Mouse (Mus musculus) hindbrain, embryonic 15.5 days (tissue): ENCODE results near the gene G3bp2. TPM values are rescaled to one million over a fixed set of nuclear protein-coding genes. Genes with fewer than 3 reads are reported as not detected.

Experiments used
- ATAC-seq: fragments of 200-750 bp; cut with Nextera tagmentation; 2 replicates; pipeline ENCODE4 v1.8.0; 2017; ENCODE audit warnings: low read depth, moderate number of reproducible peaks, moderate TSS enrichment; ENCODE audit not compliant: low FRiP score
- H3K27ac ChIP-seq: fragments of 300-500 bp; sonication (generic); replicated peaks from 2 replicates; pipeline ENCODE4 v1.5.1; 2015; ENCODE audit warnings: mild to moderate bottlenecking, inconsistent platforms
- H3K27me3 ChIP-seq: fragments of 300-500 bp; sonication (generic); 2 replicates; pipeline ENCODE4 v1.6.1; 2015; ENCODE audit warnings: control low read depth, inconsistent platforms
- H3K36me3 ChIP-seq: fragments of 300-500 bp; sonication (generic); 2 replicates; pipeline ENCODE4 v1.6.1; 2015; ENCODE audit warnings: control low read depth, inconsistent platforms
- H3K4me1 ChIP-seq: fragments of 300-500 bp; sonication (generic); replicated peaks from 2 replicates; pipeline ENCODE4 v1.6.1; 2015; ENCODE audit warnings: control low read depth, inconsistent platforms
- H3K4me2 ChIP-seq: fragments of 300-500 bp; sonication (generic); 2 replicates; pipeline ENCODE4 v1.6.1; 2015; ENCODE audit warnings: moderate library complexity, mild to moderate bottlenecking, inconsistent platforms
- H3K4me3 ChIP-seq: fragments of 300-500 bp; sonication (generic); 2 replicates; pipeline ENCODE4 v1.5.1; 2015; ENCODE audit warnings: mild to moderate bottlenecking, inconsistent platforms
- H3K9ac ChIP-seq: fragments of 300-500 bp; sonication (generic); 2 replicates; pipeline ENCODE4 v1.6.1; 2015; ENCODE audit warnings: inconsistent platforms
- H3K9me3 ChIP-seq: fragments of 300-500 bp; sonication (generic); 2 replicates; pipeline ENCODE4 v1.6.1; 2016; ENCODE audit warnings: control low read depth, inconsistent platforms
- WGBS: fragments of 180-500 bp; shearing (Covaris S2); methylation state at CpG from one replicate; pipeline ENCODE4 v1.1.7; 2015; 5-methylcytosine and 5-hydroxymethylcytosine counted together
- polyA plus RNA-seq: library from polyadenylated mRNA; unstranded; fragments of >200 nt; fragmentation: Nextera tagmentation; extraction: Ambion mirVana; gene quantifications from 2 replicates; pipeline ENCODE4 v1.2.1, GENCODE M21; 2015

G3bp2 gene
- polyA plus RNA-seq, 1 experiment from 2014 or later = 337 TPM

GRCm38 (mm10) chr5:92114223-92114622, 30.7 kb upstream of the G3bp2 start:
- Histone ChIP-seq H3K36me3 (no peaks in the 10 kb centered on the region), H3K9me3 (no peaks in the 10 kb centered on the region), H3K4me1 (peaks cover 5% of the 10 kb centered on the region), H3K4me2 (no peak overlapping the region), H3K4me3 (no peak overlapping the region), H3K9ac (no peak overlapping the region), H3K27ac (no peak overlapping the region), H3K27me3 (no peaks in the 10 kb centered on the region)
- 89% methylated on average over 6 of the region's 6 CpGs for WGBS
- no peak for ATAC-seq

DNA sequence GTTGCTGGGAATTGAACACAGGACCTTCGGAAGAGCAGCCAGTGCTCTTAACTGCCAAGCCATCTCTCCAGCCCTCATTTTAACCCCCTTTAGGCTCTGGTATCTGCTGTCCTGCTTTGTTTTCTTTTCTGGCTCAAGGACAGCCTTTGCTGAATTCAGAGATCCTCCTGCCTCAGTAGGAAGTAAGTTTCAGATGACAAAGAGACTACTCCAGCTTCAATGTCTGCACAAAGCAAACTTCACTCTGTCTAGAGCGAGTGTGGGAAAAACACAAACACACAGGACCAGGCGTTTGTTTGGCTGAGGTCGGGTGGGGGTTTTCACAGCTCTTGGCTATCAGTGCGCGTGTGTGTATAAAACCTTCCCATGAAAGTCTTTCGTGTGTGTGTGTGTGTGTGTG, 30.0 kb upstream of the G3bp2 start:
- Histone ChIP-seq H3K4me2 (no peak overlapping the region), H3K9ac (no peak overlapping the region), H3K9me3 (no peaks in the 10 kb centered on the region), H3K4me3 (no peak overlapping the region), H3K27ac (no peak overlapping the region), H3K36me3 (no peaks in the 10 kb centered on the region), H3K27me3 (no peaks in the 10 kb centered on the region), H3K4me1 (peaks cover 5% of the 10 kb centered on the region)
- 89% methylated on average over 7 of the region's 7 CpGs for WGBS
- no peak for ATAC-seq

GRCm38 (mm10) chr5:92112585-92112984, 29.1 kb upstream of the G3bp2 start:
- Histone ChIP-seq H3K9me3 (no peaks in the 10 kb centered on the region), H3K27me3 (no peaks in the 10 kb centered on the region), H3K9ac (no peak overlapping the region), H3K4me1 (peaks cover 5% of the 10 kb centered on the region), H3K4me2 (peak overlapping the region; percentile 42), H3K36me3 (no peaks in the 10 kb centered on the region), H3K4me3 (0 out of 2 replicates have a peak overlapping the region, but pooled peaks have one; percentile 6), H3K27ac (no peak overlapping the region)
- WGBS = 4% methylated on average over 10 of the region's 10 CpGs
- ATAC-seq = no peak

- Histone ChIP-seq H3K4me2 (peak overlapping the region; percentile 42), H3K4me1 (peaks cover 5% of the 10 kb centered on the region), H3K9me3 (no peaks in the 10 kb centered on the region), H3K36me3 (no peaks in the 10 kb centered on the region), H3K9ac (no peak overlapping the region), H3K27me3 (no peaks in the 10 kb centered on the region), H3K27ac (no peak overlapping the region), H3K4me3 (no peak overlapping the region)
- ATAC-seq = no peak
- 12% methylated on average over 6 of the region's 6 CpGs for WGBS
Observed at GRCm38 (mm10) chr5:92112175-92112574, 28.7 kb upstream of the G3bp2 start.

GRCm38 (mm10) chr5:92110818-92111355, 27.4 kb upstream of the G3bp2 start:
- Histone ChIP-seq H3K4me1 (peaks cover 13% of the 10 kb centered on the region), H3K9me3 (no peaks in the 10 kb centered on the region), H3K4me2 (no peak overlapping the region), H3K36me3 (no peaks in the 10 kb centered on the region), H3K9ac (no peak overlapping the region), H3K27me3 (no peaks in the 10 kb centered on the region), H3K4me3 (no peak overlapping the region), H3K27ac (no peak overlapping the region)
- 92% methylated on average over 5 of the region's 5 CpGs for WGBS
- no peak for ATAC-seq

DNA sequence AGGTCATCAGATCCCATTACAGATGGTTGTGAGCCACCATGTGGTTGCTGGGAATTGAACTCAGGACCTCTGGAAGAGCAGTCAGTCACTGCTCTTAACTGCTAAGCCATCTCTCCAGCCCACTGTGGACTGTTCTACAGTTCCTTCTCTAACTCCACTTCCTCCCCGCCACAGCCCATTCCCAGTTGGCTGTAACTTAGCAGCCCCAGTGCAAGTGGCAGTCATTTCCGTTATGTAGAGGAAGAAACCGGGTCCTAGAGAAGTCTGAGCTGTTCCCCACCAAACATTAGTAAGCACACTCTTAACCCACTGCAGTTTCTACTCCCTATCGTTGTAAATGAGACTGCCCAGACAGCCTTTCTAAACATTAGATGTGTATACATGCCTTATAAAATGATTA, 23.8 kb upstream of the G3bp2 start:
- Histone ChIP-seq H3K4me3 (no peak overlapping the region), H3K4me1 (peaks cover 11% of the 10 kb centered on the region; the same call in 1 of the 2 replicates), H3K36me3 (no peaks in the 10 kb centered on the region), H3K27ac (no peak overlapping the region), H3K4me2 (no peak overlapping the region), H3K9me3 (no peaks in the 10 kb centered on the region), H3K9ac (no peak overlapping the region), H3K27me3 (no peaks in the 10 kb centered on the region)
- ATAC-seq = no peak
- WGBS = 93% methylated on average over 4 of the region's 4 CpGs

GRCm38 (mm10) chr5:92106327-92107125, 23.0 kb upstream of the G3bp2 start:
- H3K27me3 ChIP-seq = no peaks in the 10 kb centered on the region
- no peak overlapping the region for H3K4me3 ChIP-seq
- WGBS = 42% methylated on average over 10 of the region's 10 CpGs
- no peak overlapping the region for H3K4me2 ChIP-seq
- ATAC-seq = peak; percentile 65
- no peaks in the 10 kb centered on the region for H3K9me3 ChIP-seq
- no peak overlapping the region for H3K9ac ChIP-seq
- no peak overlapping the region for H3K27ac ChIP-seq
- peaks cover 11% of the 10 kb centered on the region; the same call in 1 of the 2 replicates for H3K4me1 ChIP-seq
- no peaks in the 10 kb centered on the region for H3K36me3 ChIP-seq

DNA sequence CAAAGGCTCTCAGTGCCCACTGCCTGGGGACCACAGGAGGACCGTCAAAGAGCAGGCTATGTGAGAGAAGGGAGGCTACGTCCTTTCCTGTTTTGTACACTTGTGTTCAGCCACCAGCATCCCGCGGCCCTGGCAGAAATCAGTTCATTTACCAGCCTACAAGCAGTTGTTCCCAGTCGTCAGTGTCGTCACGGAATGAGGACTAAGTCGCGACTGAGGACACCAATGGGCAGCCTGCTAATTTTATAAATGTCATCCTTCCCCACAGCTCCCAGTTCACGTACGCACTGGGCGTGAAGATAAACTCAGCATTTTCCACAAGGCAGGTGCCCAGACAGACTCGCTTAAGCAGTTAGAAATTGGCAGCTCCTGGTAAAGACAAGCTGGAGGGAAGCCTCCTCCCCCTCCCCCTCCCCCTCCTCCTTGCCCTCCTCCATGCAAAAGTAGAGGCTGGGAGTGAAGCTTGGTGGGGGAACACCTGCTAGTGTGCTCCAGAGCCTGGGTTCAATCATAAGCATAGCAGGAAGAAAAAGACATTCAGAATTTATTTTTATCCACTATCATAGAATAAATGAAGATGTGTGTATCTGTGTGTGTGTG, 20.4 kb upstream of the G3bp2 start:
- Histone ChIP-seq H3K4me1 (peaks cover 11% of the 10 kb centered on the region; the same call in 1 of the 2 replicates), H3K9me3 (no peaks in the 10 kb centered on the region), H3K4me3 (no peak overlapping the region), H3K27me3 (no peaks in the 10 kb centered on the region), H3K27ac (no peak overlapping the region), H3K36me3 (no peaks in the 10 kb centered on the region), H3K9ac (no peak overlapping the region), H3K4me2 (no peak overlapping the region)
- WGBS = 60% methylated on average over 13 of the region's 13 CpGs
- ATAC-seq = no peak

- no peak for ATAC-seq
- Histone ChIP-seq H3K4me1 (peaks cover 11% of the 10 kb centered on the region; the same call in 1 of the 2 replicates), H3K4me3 (no peak overlapping the region), H3K27ac (no peak overlapping the region), H3K4me2 (no peak overlapping the region), H3K9me3 (no peaks in the 10 kb centered on the region), H3K27me3 (no peaks in the 10 kb centered on the region), H3K9ac (no peak overlapping the region), H3K36me3 (no peaks in the 10 kb centered on the region)
- WGBS = 66% methylated on average over 6 of the region's 6 CpGs
Observed at GRCm38 (mm10) chr5:92103062-92103461, 19.5 kb upstream of the G3bp2 start.

DNA sequence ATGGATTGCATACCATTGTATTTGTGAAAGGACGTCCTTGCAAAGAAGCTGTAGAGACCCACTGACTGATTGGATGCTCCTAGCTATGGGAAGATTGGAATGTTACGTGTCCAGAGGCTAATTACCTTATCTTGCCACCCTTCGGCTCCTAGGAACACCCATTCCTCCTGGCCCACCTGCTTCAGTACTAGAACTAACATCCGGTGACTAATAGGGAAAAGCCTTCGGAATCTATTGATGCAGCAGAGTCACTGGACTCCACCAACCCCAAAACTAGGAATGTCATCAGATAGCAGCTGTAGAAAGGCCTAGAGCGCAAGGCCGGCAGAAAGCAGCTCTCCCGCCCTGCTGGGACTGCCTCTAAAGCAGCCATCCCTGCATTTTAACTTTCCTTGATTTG, 18.1 kb upstream of the G3bp2 start:
- WGBS = 89% methylated on average over 8 of the region's 8 CpGs
- no peaks in the 10 kb centered on the region for H3K27me3 ChIP-seq
- no peak overlapping the region for H3K4me3 ChIP-seq
- no peaks in the 10 kb centered on the region for H3K36me3 ChIP-seq
- no peak for ATAC-seq
- peaks cover 8% of the 10 kb centered on the region; the same call in 1 of the 2 replicates for H3K4me1 ChIP-seq
- no peaks in the 10 kb centered on the region for H3K9me3 ChIP-seq
- H3K9ac ChIP-seq = no peak overlapping the region
- no peak overlapping the region for H3K27ac ChIP-seq
- H3K4me2 ChIP-seq = no peak overlapping the region

DNA sequence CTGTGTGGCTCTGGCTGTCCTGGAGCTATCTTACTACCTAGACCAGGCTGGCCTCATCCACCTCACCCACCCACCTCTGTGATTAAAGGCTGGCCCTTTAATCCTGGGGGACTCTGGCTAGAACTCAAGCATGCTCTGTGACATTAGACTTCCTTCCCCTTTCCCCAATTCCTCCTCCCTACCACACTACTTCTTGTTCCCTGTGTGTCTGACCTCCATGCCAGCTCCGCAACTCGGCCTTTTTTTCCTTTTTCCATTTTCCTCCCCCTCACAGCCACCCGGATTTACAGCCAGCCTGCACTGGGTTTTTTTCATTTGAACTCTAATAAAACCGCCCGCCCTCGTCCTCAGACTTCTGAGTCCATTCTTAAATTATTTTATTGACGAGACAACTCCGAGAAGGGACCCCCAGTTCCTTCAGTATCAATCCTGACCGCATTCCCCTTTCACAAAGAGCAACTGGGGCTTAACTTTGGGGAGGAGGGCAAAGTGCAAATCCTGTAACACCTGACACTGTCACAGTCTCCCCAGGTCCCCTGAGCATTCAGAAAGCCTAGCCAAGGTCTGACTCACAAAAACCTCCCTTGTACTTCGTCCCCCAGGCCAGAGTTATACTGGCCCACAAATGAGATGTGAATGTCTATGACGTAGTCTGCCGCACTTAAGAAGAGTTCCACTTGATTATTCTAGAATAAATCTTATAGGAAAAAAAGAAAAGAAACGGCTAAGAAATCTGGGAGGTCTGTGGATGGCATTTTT, 15.0 kb upstream of the G3bp2 start:
- ATAC-seq = no peak
- no peaks in the 10 kb centered on the region for H3K36me3 ChIP-seq
- H3K4me3 ChIP-seq = no peak overlapping the region
- no peak overlapping the region for H3K4me2 ChIP-seq
- 0 out of 2 replicates have a peak, but pooled peaks cover under 1% of the 10 kb centered on the region for H3K4me1 ChIP-seq
- no peak overlapping the region for H3K9ac ChIP-seq
- WGBS = 65% methylated on average over 13 of the region's 13 CpGs
- no peaks in the 10 kb centered on the region for H3K9me3 ChIP-seq
- no peak overlapping the region for H3K27ac ChIP-seq
- no peaks in the 10 kb centered on the region for H3K27me3 ChIP-seq

DNA sequence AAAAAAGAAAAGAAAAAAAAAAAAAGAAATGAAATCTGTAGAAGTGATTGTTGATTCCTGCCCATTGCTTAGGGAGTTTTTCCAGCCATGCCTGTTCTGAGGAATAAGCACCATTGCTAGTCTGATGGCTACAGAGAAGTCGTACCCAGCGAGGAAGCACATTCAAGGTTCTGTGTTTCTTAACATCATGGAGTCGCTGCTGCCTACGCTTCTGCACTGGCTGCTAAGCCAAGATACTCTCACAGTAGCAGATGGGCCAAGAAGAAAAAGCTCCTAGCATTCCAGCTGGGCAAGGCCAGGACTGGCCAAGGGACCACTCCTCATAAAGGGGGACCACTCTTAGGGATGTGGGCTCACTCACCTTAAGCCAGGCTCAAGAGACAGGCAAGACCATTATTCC, 14.3 kb upstream of the G3bp2 start:
- H3K4me3 ChIP-seq = no peak overlapping the region
- no peaks in the 10 kb centered on the region for H3K36me3 ChIP-seq
- no peaks in the 10 kb centered on the region for H3K27me3 ChIP-seq
- ATAC-seq = no peak
- 0 out of 2 replicates have a peak, but pooled peaks cover 3% of the 10 kb centered on the region for H3K4me1 ChIP-seq
- H3K9ac ChIP-seq = no peak overlapping the region
- no peaks in the 10 kb centered on the region for H3K9me3 ChIP-seq
- no peak overlapping the region for H3K27ac ChIP-seq
- H3K4me2 ChIP-seq = no peak overlapping the region
- 92% methylated on average over 4 of the region's 4 CpGs for WGBS
